Mouse (Mus musculus): ENCODE data around the gene Bnc1. TPM values are rescaled to one million over a fixed set of nuclear protein-coding genes. Genes with fewer than 3 reads are reported as not detected.

Gene Bnc1
- polyA plus RNA-seq (2012; rRNA removed; ENCODE audit: low replicate concordance): 0.99 and 4.2 TPM in 2 replicates

GRCm38 (mm10) chr7:81992131-81993061, at the start of gene Bnc1:
Bnc1 (minus strand) TSS chr7:81992292.

GRCm38 (mm10) chr7:81934267-81934745, 57.8 kb downstream of the Bnc1 start, which contains the start of gene Hdgfl3:
Hdgfl3 (minus strand) TSS chr7:81934473.

Other genes starting within 250 kb of the Bnc1 start
- 11.1 and 11.3 TPM in 2 replicates for gene Ramac, start 229.4 kb downstream of the Bnc1 start, polyA plus RNA-seq (2012; rRNA removed; ENCODE audit: low replicate concordance)
- 38.2 and 51.6 TPM in 2 replicates for gene 3110040N11Rik, start 202.8 kb downstream of the Bnc1 start, polyA plus RNA-seq (2012; rRNA removed; ENCODE audit: low replicate concordance)
- gene Btbd1, start 162.9 kb downstream of the Bnc1 start, polyA plus RNA-seq (2012; rRNA removed; ENCODE audit: low replicate concordance): 35.0 and 35.4 TPM in 2 replicates
- gene Gm10160, start 136.5 kb downstream of the Bnc1 start, polyA plus RNA-seq (2012; rRNA removed; ENCODE audit: low replicate concordance): not detected in 2 replicates
- gene Tm6sf1, start 133.3 kb downstream of the Bnc1 start, polyA plus RNA-seq (2012; rRNA removed; ENCODE audit: low replicate concordance): 54.5 and 69.7 TPM in 2 replicates
- gene Hdgfl3, start 57.8 kb downstream of the Bnc1 start, polyA plus RNA-seq (2012; rRNA removed; ENCODE audit: low replicate concordance): 1.5 and 7.0 TPM in 2 replicates
- 0.34 and 3.1 TPM in 2 replicates for gene Sh3gl3, start 181.5 kb upstream of the Bnc1 start, polyA plus RNA-seq (2012; rRNA removed; ENCODE audit: low replicate concordance)

Data from subcutaneous adipose tissue, adult 2 months (tissue).